Mouse (Mus musculus) urinary bladder, postnatal 36 days (tissue): ENCODE measurements around the gene Rnf220.

Source experiments
- DNase-seq, 2 experiments: peaks; one replicate each; pipeline ENCODE4 v3.0.0; 2022; ENCODE audit warnings: low spot score in 2 of 2, mixed read lengths in 1 of 2

The Rnf220 gene

DNA sequence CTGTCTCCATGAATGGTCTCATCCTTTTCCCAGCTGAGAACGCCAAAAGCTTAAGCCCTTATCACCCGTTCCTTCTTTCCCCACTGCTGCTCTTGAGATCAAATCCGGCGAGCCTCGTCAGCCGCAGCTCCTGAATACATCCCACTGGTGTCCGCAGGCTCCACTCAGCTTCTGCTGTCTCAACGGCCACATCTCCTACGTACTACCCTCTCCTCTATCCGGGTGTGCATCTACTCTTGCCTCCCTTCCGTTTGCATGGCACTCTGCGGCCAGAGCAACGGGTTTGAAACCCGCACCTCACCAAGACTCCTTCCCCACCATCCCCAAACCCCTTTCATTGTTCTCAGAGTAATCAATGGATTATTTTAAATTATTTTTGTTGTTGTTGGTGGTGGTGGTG is 58.8 kb downstream of the Rnf220 start:
- no peak for DNase-seq

GRCm38 (mm10) chr4:117436995-117437660 is 59.7 kb downstream of the Rnf220 start:
- DNase-seq, result no peak

GRCm38 (mm10) chr4:117434336-117434735 is 62.5 kb downstream of the Rnf220 start:
- DNase-seq, result no peak

- no peak for DNase-seq
Measured at GRCm38 (mm10) chr4:117429604-117430003, 67.2 kb downstream of the Rnf220 start.

- DNase-seq, result no peak
Measured at GRCm38 (mm10) chr4:117427540-117427939, 69.3 kb downstream of the Rnf220 start.

DNA sequence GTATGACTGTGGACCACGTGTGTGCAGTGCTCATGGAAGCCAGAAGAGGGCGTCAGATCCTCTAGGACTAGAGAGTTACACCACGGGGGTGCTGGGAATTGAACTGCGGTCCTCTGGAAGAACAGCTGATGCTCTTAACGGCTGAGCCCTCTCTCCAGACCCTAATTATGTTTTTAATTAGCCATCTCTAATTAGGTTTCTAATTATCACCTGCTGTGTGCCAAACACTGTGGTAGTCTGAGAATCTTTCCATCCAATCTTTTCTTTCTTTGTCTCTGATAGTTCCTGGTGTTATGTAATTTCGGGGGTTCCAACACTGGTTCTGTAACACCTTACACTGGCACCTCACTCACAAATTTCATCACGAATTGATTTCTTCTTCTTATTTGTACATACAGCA is 75.8 kb downstream of the Rnf220 start:
- no peak for DNase-seq

DNA sequence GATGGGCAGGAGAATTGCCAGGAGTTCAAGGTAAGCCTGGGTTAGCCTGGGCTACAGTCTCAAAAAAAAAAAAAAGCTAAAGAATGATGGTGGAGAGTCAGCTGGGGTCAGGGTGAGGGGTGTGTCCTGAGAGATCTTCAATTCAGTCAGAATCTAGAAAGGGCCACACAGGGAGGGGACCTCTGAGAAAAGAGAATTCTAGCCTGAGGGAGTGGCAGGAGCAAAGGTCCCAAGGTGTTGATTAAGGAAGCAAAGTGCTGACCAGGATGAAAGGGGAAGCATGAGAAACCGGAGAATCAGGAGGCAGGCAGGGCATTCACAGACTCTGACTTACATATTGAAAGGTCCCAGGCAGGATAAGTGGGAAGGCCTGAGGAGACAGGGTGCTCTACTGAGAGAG is 80.0 kb downstream of the Rnf220 start:
- DNase-seq, result no peak

- DNase-seq, result no peak
Measured at GRCm38 (mm10) chr4:117410049-117410410, 86.8 kb downstream of the Rnf220 start.

- no peak for DNase-seq
Measured at GRCm38 (mm10) chr4:117409144-117410048, 87.5 kb downstream of the Rnf220 start.

DNA sequence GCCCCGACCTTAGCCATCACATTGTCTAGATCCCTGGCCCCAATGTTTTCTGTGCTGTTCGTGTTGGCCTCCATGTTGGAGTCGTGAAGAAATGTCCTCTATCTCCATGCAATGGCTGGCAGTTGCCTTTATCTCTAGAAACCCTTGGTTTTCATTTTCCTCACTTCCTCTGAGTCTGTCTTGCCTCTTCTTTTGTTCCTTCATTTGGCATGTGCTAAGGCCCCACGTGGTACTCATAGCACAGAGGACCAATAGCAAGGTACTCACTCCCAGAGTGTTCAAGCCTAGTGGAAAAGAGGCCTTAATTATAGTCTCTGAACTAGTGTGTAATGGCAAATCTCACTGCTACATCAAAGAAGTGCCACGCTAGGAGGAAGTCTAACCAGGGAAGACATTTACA is 88.9 kb downstream of the Rnf220 start:
- DNase-seq, result no peak

DNA sequence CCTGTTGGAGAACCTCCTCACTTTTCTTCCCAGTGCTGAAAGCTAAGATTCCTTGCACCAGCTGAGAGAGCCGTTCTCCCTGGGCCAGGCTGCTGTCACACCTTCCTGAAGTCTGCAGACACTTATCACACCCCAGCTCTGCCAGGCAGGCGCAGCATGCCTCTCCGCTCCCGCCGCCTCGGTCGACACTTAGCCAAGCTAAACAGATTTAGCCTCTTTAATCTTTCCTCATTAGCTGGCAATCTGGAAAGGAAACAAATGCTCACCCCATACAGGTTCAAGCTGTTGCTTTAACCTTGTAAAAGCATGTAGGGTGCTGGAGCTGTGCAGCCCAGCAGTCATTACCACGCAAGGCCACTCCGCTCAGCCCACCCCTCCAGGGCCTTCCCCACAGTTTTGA is 90.9 kb downstream of the Rnf220 start:
- no peak for DNase-seq

DNA sequence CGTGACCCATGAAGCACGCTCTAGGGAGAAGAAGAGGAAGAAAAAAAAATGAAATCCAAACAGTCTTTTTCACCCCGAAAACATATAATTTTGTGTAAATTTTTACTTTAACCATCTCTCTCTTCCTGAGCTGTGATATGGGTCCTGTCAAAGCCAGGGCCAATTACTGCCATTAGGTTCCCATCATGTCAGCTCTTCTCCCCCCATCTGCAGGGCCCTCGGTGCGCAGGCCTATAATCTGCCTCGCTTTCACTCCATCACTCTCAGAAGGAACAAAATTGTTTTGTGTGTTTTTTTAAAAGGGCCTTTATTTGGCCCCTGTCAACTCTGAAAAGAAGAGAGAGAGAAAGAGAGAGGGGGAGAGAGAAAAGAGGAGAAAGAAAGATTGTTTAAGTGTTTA is 91.6 kb downstream of the Rnf220 start:
- DNase-seq, result no peak

DNA sequence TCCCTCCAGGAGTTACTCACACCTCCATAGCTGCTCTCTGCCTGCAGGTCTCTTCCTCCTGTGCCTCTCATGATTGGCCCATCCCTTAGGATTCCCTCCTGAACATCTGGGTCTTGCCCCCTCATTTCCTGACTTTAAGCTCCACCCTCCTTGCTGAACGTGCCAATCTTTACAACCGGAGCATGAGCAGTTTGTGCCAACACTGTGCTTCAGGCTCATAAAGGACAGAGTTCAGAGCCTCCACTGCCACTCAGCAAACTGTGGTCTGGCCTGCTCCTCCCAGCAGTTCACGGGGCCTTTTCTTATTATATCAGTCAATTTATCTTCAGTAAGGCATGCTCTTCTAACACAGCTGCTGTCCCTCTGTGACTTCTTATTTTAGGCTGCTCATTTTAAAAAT is 93.4 kb downstream of the Rnf220 start:
- DNase-seq, result no peak

DNA sequence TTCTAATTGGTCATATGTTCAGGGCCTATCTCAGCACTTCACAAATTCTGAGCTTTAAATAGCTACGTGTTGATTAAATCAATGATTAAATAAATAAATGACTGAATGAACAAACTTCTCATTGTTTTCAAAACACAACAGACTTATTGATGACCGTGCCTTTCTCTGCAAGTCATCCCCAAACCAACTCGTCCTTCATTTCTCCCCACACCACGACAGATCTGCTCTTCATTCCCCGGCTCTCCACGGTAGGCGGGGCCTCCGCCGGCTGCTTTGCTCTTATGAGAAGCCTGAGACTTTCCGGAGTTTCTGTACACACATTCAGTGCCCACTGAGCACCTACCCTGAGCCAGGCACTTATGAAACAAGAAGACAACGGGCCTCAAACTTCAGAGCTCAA is 99.7 kb downstream of the Rnf220 start:
- no peak for DNase-seq

- no peak for DNase-seq
Measured at GRCm38 (mm10) chr4:117393027-117393426, 103.8 kb downstream of the Rnf220 start.

- DNase-seq, result no peak
Measured at GRCm38 (mm10) chr4:117392391-117392790, 104.5 kb downstream of the Rnf220 start.

GRCm38 (mm10) chr4:117391966-117392365 is 104.9 kb downstream of the Rnf220 start:
- no peak for DNase-seq

DNA sequence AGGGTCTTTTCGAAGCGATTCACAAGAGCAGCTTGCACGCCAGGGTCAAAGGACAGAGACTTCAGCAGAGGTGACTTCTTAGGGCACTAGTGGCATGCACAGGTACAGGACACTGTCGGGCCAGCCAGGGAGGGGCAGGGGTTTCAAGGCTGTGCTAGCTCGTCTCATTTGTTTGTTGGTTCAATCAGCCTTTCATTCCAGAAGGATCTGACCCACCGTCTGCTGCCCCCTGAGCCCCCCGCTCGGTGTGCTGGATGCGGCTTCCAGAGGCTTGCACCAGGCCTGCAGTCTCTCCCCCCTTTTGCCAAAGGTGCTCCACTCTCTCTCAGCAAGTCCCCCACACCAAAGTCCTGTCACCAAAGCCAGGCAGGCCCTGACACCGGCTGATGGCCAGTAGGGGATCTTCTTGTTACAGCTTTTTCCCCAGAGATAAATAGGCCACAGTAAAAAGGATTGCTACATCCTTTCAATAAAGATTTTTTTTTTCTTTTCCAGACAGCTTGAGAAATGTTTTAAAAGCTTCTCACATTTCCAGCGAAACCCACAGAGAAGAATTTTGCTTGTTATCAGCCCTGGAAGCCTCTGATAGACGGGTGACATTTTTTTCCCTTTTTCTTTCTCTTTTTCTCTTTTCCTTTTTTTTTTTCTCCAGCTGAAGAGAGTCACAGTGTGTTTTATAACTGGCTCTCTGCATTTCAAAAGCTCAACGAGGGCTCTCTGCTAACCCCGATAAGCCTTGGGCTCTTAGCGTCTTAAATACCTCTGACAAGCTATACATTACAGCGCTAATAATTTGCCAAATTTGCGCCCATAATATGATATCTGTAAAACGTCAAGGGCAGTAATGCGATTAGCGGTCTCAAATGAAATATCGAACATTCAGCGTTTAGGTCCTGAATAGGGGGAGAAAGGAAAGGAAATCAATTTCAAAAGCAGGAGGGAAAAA is 105.7 kb downstream of the Rnf220 start:
- DNase-seq, result no peak

GRCm38 (mm10) chr4:117389264-117390054 is 107.4 kb downstream of the Rnf220 start:
- DNase-seq, result no peak

- DNase-seq, result no peak
Measured at GRCm38 (mm10) chr4:117385247-117385646, 111.6 kb downstream of the Rnf220 start.

GRCm38 (mm10) chr4:117381846-117382245 is 115.0 kb downstream of the Rnf220 start:
- no peak for DNase-seq
